Mouse (Mus musculus) kidney, embryonic 14.5 days (tissue): ENCODE data around the gene Srgap3. TPM values are rescaled to one million over a fixed set of nuclear protein-coding genes. Genes with fewer than 3 reads are reported as not detected.

Source experiments
- ATAC-seq: fragments of 200-750 bp; cut with Nextera tagmentation; 2 replicates; pipeline ENCODE4 v1.8.0; 2017; ENCODE audit warnings: moderate number of reproducible peaks, mild to moderate bottlenecking, moderate TSS enrichment, moderate library complexity; ENCODE audit not compliant: low FRiP score, low TSS enrichment
- H3K27ac ChIP-seq: fragments of 300-500 bp; sonication (generic); 2 replicates; pipeline ENCODE4 v1.5.1; 2014; ENCODE audit warnings: low read depth, mild to moderate bottlenecking, low read length, moderate library complexity, mixed read lengths
- H3K27me3 ChIP-seq: fragments of 300-500 bp; sonication (generic); 2 replicates; pipeline ENCODE4 v1.6.1; 2014; ENCODE audit warnings: mild to moderate bottlenecking, low read length; ENCODE audit not compliant: control insufficient read depth, insufficient read depth
- H3K36me3 ChIP-seq: fragments of 300-500 bp; sonication (generic); 2 replicates; pipeline ENCODE4 v1.6.1; 2014; ENCODE audit warnings: low read length, mixed read lengths; ENCODE audit not compliant: control insufficient read depth, insufficient read depth
- H3K4me1 ChIP-seq: fragments of 300-500 bp; sonication (generic); 2 replicates; pipeline ENCODE4 v1.6.1; 2014; ENCODE audit warnings: low read length, mixed read lengths; ENCODE audit not compliant: control insufficient read depth, insufficient read depth
- H3K4me2 ChIP-seq: fragments of 300-500 bp; sonication (generic); replicated peaks from 2 replicates; pipeline ENCODE4 v1.6.1; 2014; ENCODE audit warnings: low read depth, mild to moderate bottlenecking, low read length
- H3K4me3 ChIP-seq: fragments of 300-500 bp; sonication (generic); 2 replicates; pipeline ENCODE4 v1.5.1; 2014; ENCODE audit warnings: mild to moderate bottlenecking, low read length
- H3K9ac ChIP-seq: fragments of 300-500 bp; sonication (generic); 2 replicates; pipeline ENCODE4 v1.6.1; 2014; ENCODE audit warnings: low read depth, mild to moderate bottlenecking, low read length, moderate library complexity
- H3K9me3 ChIP-seq: fragments of 300-500 bp; sonication (generic); 2 replicates; pipeline ENCODE4 v1.6.1; 2016; ENCODE audit warnings: low read length; ENCODE audit not compliant: control insufficient read depth
- WGBS: fragments of 180-500 bp; shearing (Covaris S2); extraction: QIAGEN DNeasy Blood & Tissue Kit; methylation state at CpG from one replicate; pipeline ENCODE4 v1.1.7; 2014; 5-methylcytosine and 5-hydroxymethylcytosine counted together
- polyA plus RNA-seq: library from polyadenylated mRNA; unstranded; fragments of >200 nt; fragmentation: Nextera tagmentation; extraction: Ambion mirVana; gene quantifications from 2 replicates; pipeline ENCODE4 v1.2.1, GENCODE M21; 2014

Gene Srgap3
- polyA plus RNA-seq, 1 experiment from 2014 or later, result 6.9 TPM

- Histone ChIP-seq H3K4me2 (no peak overlapping the region), H3K9ac (no peak overlapping the region), H3K27ac (no peak overlapping the region), H3K4me3 (no peak overlapping the region), H3K9me3 (no peaks in the 10 kb centered on the region), H3K27me3 (no peaks in the 10 kb centered on the region), H3K36me3 (no peaks in the 10 kb centered on the region), H3K4me1 (no peaks in the 10 kb centered on the region)
- 82% methylated on average over 5 of the region's 5 CpGs for WGBS
- no peak for ATAC-seq
These were observed 118.6 kb downstream of the Srgap3 start for GRCm38 (mm10) chr6:112828420-112828819.

- 95% methylated on average over 6 of the region's 6 CpGs for WGBS
- Histone ChIP-seq H3K27me3 (no peaks in the 10 kb centered on the region), H3K4me1 (no peaks in the 10 kb centered on the region), H3K9me3 (no peaks in the 10 kb centered on the region), H3K36me3 (no peaks in the 10 kb centered on the region), H3K4me3 (no peak overlapping the region), H3K27ac (no peak overlapping the region), H3K4me2 (no peak overlapping the region), H3K9ac (no peak overlapping the region)
- ATAC-seq, result no peak
These were observed 121.4 kb downstream of the Srgap3 start for GRCm38 (mm10) chr6:112825657-112826056.

- Histone ChIP-seq H3K27me3 (no peaks in the 10 kb centered on the region), H3K9ac (no peak overlapping the region), H3K36me3 (no peaks in the 10 kb centered on the region), H3K27ac (no peak overlapping the region), H3K9me3 (no peaks in the 10 kb centered on the region), H3K4me1 (no peaks in the 10 kb centered on the region), H3K4me2 (no peak overlapping the region), H3K4me3 (no peak overlapping the region)
- no peak for ATAC-seq
- 86% methylated on average over 6 of the region's 6 CpGs for WGBS
These were observed 124.0 kb downstream of the Srgap3 start for GRCm38 (mm10) chr6:112823096-112823495.

GRCm38 (mm10) chr6:112820298-112820992 lies 126.6 kb downstream of the Srgap3 start:
- Histone ChIP-seq H3K9ac (no peak overlapping the region), H3K9me3 (no peaks in the 10 kb centered on the region), H3K36me3 (no peaks in the 10 kb centered on the region), H3K27ac (no peak overlapping the region), H3K27me3 (no peaks in the 10 kb centered on the region), H3K4me3 (no peak overlapping the region), H3K4me2 (no peak overlapping the region), H3K4me1 (no peaks in the 10 kb centered on the region)
- no peak for ATAC-seq
- WGBS, result 71% methylated on average over 8 of the region's 8 CpGs

GRCm38 (mm10) chr6:112818403-112818901 lies 128.6 kb downstream of the Srgap3 start:
- no peak overlapping the region for H3K27ac ChIP-seq
- no peaks in the 10 kb centered on the region; the same call in 1 of the 2 replicates for H3K4me1 ChIP-seq
- H3K4me2 ChIP-seq, result no peak overlapping the region
- no peaks in the 10 kb centered on the region for H3K9me3 ChIP-seq
- no peak for ATAC-seq
- H3K9ac ChIP-seq, result no peak overlapping the region
- no peaks in the 10 kb centered on the region for H3K27me3 ChIP-seq
- 87% methylated on average over 7 of the region's 7 CpGs for WGBS
- no peak overlapping the region for H3K4me3 ChIP-seq
- no peaks in the 10 kb centered on the region for H3K36me3 ChIP-seq

GRCm38 (mm10) chr6:112815604-112816003 lies 131.5 kb downstream of the Srgap3 start:
- Histone ChIP-seq H3K4me3 (no peak overlapping the region), H3K27ac (no peak overlapping the region), H3K27me3 (no peaks in the 10 kb centered on the region), H3K4me1 (no peaks in the 10 kb centered on the region; the same call in 1 of the 2 replicates), H3K4me2 (no peak overlapping the region), H3K9ac (no peak overlapping the region), H3K36me3 (no peaks in the 10 kb centered on the region), H3K9me3 (no peaks in the 10 kb centered on the region)
- no peak for ATAC-seq
- 91% methylated on average over 6 of the region's 6 CpGs for WGBS

GRCm38 (mm10) chr6:112814525-112815086 lies 132.5 kb downstream of the Srgap3 start:
- peak; percentile 50; the same call in 1 of the 2 replicates for ATAC-seq
- Histone ChIP-seq H3K4me1 (no peaks in the 10 kb centered on the region; the same call in 1 of the 2 replicates), H3K27ac (0 out of 2 replicates have a peak overlapping the region, but pooled peaks have one; percentile 18), H3K9me3 (no peaks in the 10 kb centered on the region), H3K27me3 (no peaks in the 10 kb centered on the region), H3K36me3 (no peaks in the 10 kb centered on the region), H3K4me3 (no peak overlapping the region), H3K9ac (no peak overlapping the region), H3K4me2 (no peak overlapping the region)
- 26% methylated on average over 5 of the region's 5 CpGs for WGBS

GRCm38 (mm10) chr6:112812884-112813283 lies 134.2 kb downstream of the Srgap3 start:
- Histone ChIP-seq H3K9ac (no peak overlapping the region), H3K4me2 (no peak overlapping the region), H3K9me3 (no peaks in the 10 kb centered on the region), H3K36me3 (no peaks in the 10 kb centered on the region), H3K4me3 (no peak overlapping the region), H3K27me3 (no peaks in the 10 kb centered on the region), H3K27ac (no peak overlapping the region), H3K4me1 (no peaks in the 10 kb centered on the region; the same call in 1 of the 2 replicates)
- ATAC-seq, result no peak
- WGBS, result 94% methylated on average over 7 of the region's 7 CpGs

GRCm38 (mm10) chr6:112810521-112810830 lies 136.6 kb downstream of the Srgap3 start:
- H3K9ac ChIP-seq, result no peak overlapping the region
- H3K36me3 ChIP-seq, result no peaks in the 10 kb centered on the region
- H3K27me3 ChIP-seq, result no peaks in the 10 kb centered on the region
- WGBS, result 81% methylated on average over 4 of the region's 4 CpGs
- ATAC-seq, result no peak
- H3K4me1 ChIP-seq, result no peaks in the 10 kb centered on the region; the same call in 1 of the 2 replicates
- H3K4me2 ChIP-seq, result no peak overlapping the region
- H3K4me3 ChIP-seq, result no peak overlapping the region
- peaks cover 5% of the 10 kb centered on the region; the same call in 1 of the 2 replicates for H3K9me3 ChIP-seq
- H3K27ac ChIP-seq, result no peak overlapping the region
